Mouse (Mus musculus): ENCODE measurements around the gene Hist1h3e. TPM values are rescaled to one million over a fixed set of nuclear protein-coding genes. Genes with fewer than 3 reads are reported as not detected.
"Not testable (repeated sequence)": the region's sequence is repeated elsewhere in the genome, so short reads cannot be mapped to it uniquely, and the experiment has no call there.

Hist1h3e gene
- polyA plus RNA-seq, 1 experiment: 1.7 TPM

- no peaks in the 10 kb centered on the region for H3K36me3 ChIP-seq (ENCODE audit: control insufficient read depth, insufficient read depth)
- no peak overlapping the region for H3ac ChIP-seq (ENCODE audit: control insufficient read depth, insufficient read length)
- H3K27me3 ChIP-seq (ENCODE audit: control insufficient read depth, insufficient read depth, insufficient read length): no peaks in the 10 kb centered on the region
- H3K4me2 ChIP-seq (ENCODE audit: low read depth): peak overlapping the region; percentile 81
- peak overlapping the region; percentile 27 for H3K4me3 ChIP-seq
- TF ChIP-seq POLR2AphosphoS2 (IDR thresholded peaks at IDR 0.05; ENCODE audit: insufficient read length, low read depth): no peak
- no peak for TF ChIP-seq REST (IDR thresholded peaks at IDR 0.05; ENCODE audit: insufficient read depth, insufficient read length)
- no peak for TF ChIP-seq USF1 (IDR thresholded peaks at IDR 0.05; ENCODE audit: low read depth)
- no peak for TF ChIP-seq E2F4 (IDR thresholded peaks at IDR 0.05; ENCODE audit: insufficient read depth)
- no peak for TF ChIP-seq TCF12 (IDR thresholded peaks at IDR 0.05; ENCODE audit: insufficient read depth, poor library complexity, severe bottlenecking)
- TF ChIP-seq SRF (IDR thresholded peaks at IDR 0.05; ENCODE audit: control insufficient read depth, insufficient read length, low read depth): no peak
- TF ChIP-seq MYOD1 (IDR thresholded peaks at IDR 0.05; ENCODE audit: control insufficient read depth in 1 of 3, insufficient read length in 2 of 3, low read depth in 2 of 3): no peak
- no peak for TF ChIP-seq MYOG (IDR thresholded peaks at IDR 0.05; ENCODE audit: control insufficient read depth in 1 of 3, insufficient read depth in 1 of 3, insufficient read length in 2 of 3, low read depth in 2 of 3)
- TF ChIP-seq POLR2A (IDR thresholded peaks at IDR 0.05; ENCODE audit: insufficient read length, low read depth): no peak
- TF ChIP-seq TCF3 (IDR thresholded peaks at IDR 0.05; ENCODE audit: insufficient read length, low read depth): no peak
- TF ChIP-seq MAX (IDR thresholded peaks at IDR 0.05; ENCODE audit: low read depth): no peak
- TF ChIP-seq CEBPB (IDR thresholded peaks at IDR 0.05; ENCODE audit: insufficient read depth, poor library complexity, severe bottlenecking): no peak
- no peaks in the 10 kb centered on the region for H3K79me2 ChIP-seq (ENCODE audit: control insufficient read depth, insufficient read depth)
Observed at GRCm38 (mm10) chr13:23576906-23577639, 14.9 kb upstream of the Hist1h3e start.

DNA sequence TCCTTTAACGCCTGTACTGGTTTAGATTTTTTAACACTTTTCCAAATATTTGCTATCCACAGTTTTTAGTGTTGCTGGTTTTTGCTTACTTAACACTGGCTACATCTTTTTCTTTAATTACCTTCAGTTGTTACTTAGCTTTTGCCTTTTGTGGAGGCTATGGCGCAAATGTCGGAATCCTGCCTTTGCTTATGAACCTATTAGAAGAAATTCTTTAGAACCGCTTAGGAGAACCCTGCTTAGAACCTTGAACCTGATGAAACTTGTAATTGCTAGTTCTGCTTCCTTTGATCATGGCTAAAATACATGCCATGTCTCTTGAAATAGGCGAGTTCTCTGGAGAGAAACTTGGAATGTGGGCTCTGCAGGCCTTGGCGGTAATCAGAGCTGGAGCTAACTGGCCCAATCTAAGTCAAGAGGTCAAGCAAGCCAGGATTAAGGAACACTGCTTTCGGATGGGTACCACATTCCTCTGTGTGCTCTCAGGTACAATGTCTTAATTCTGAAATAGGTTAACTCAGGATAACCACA, 14.2 kb upstream of the Hist1h3e start:
- Histone ChIP-seq H3K36me3 (ENCODE audit: control insufficient read depth, insufficient read depth) (no peaks in the 10 kb centered on the region), H3K4me2 (ENCODE audit: low read depth) (peak overlapping the region; percentile 81), H3K79me2 (ENCODE audit: control insufficient read depth, insufficient read depth) (no peaks in the 10 kb centered on the region), H3ac (ENCODE audit: control insufficient read depth, insufficient read length) (no peak overlapping the region), H3K27me3 (ENCODE audit: control insufficient read depth, insufficient read depth, insufficient read length) (no peaks in the 10 kb centered on the region), H3K4me3 (peak overlapping the region; percentile 27)
- TF ChIP-seq MYOG (IDR thresholded peaks at IDR 0.05; ENCODE audit: control insufficient read depth in 1 of 3, insufficient read depth in 1 of 3, insufficient read length in 2 of 3, low read depth in 2 of 3) (no peak), POLR2AphosphoS2 (IDR thresholded peaks at IDR 0.05; ENCODE audit: insufficient read length, low read depth) (peak; percentile 55), TCF3 (IDR thresholded peaks at IDR 0.05; ENCODE audit: insufficient read length, low read depth) (no peak), POLR2A (IDR thresholded peaks at IDR 0.05; ENCODE audit: insufficient read length, low read depth) (peak; percentile 33), REST (IDR thresholded peaks at IDR 0.05; ENCODE audit: insufficient read depth, insufficient read length) (no peak), E2F4 (IDR thresholded peaks at IDR 0.05; ENCODE audit: insufficient read depth) (no peak), MAX (IDR thresholded peaks at IDR 0.05; ENCODE audit: low read depth) (no peak), MYOD1 (IDR thresholded peaks at IDR 0.05; ENCODE audit: control insufficient read depth in 1 of 3, insufficient read length in 2 of 3, low read depth in 2 of 3) (no peak)

DNA sequence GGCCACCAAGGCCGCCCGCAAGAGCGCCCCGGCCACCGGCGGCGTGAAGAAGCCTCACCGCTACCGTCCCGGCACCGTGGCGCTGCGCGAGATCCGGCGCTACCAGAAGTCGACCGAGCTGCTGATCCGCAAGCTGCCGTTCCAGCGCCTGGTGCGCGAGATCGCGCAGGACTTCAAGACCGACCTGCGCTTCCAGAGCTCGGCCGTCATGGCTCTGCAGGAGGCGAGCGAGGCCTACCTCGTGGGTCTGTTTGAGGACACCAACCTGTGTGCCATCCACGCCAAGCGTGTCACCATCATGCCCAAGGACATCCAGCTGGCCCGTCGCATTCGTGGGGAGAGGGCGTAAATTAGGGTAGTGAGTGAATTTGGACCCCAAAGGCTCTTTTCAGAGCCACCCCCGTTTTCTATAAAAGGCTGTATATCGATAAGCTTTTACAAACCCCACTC, 13.7 kb upstream of the Hist1h3e start:
- TF ChIP-seq POLR2AphosphoS2 (IDR thresholded peaks at IDR 0.05; ENCODE audit: insufficient read length, low read depth): peak; percentile 82
- TF ChIP-seq POLR2A (IDR thresholded peaks at IDR 0.05; ENCODE audit: insufficient read length, low read depth): peak; percentile 71
- Histone ChIP-seq H3K4me3 (peak overlapping the region; percentile 27), H3K4me2 (ENCODE audit: low read depth) (peak overlapping the region; percentile 81)
- H3K79me2 ChIP-seq (ENCODE audit: control insufficient read depth, insufficient read depth); H3K27me3 ChIP-seq (ENCODE audit: control insufficient read depth, insufficient read depth, insufficient read length); H3ac ChIP-seq (ENCODE audit: control insufficient read depth, insufficient read length); H3K36me3 ChIP-seq (ENCODE audit: control insufficient read depth, insufficient read depth): not testable (repeated sequence)

- Histone ChIP-seq H3K36me3 (ENCODE audit: control insufficient read depth, insufficient read depth) (no peaks in the 10 kb centered on the region), H3K4me3 (peak within 1 kb of the TSS; percentile 27), H3K27me3 (ENCODE audit: control insufficient read depth, insufficient read depth, insufficient read length) (no peaks in the 10 kb centered on the region), H3K79me2 (ENCODE audit: control insufficient read depth, insufficient read depth) (no peaks in the 10 kb centered on the region), H3ac (ENCODE audit: control insufficient read depth, insufficient read length) (no peak within 1 kb of the TSS), H3K4me2 (ENCODE audit: low read depth) (peak within 1 kb of the TSS; percentile 81)
- TF ChIP-seq POLR2A (IDR thresholded peaks at IDR 0.05; ENCODE audit: insufficient read length, low read depth) (no peak), TCF12 (IDR thresholded peaks at IDR 0.05; ENCODE audit: insufficient read depth, poor library complexity, severe bottlenecking) (no peak), MYOG (IDR thresholded peaks at IDR 0.05; ENCODE audit: control insufficient read depth in 1 of 3, insufficient read depth in 1 of 3, insufficient read length in 2 of 3, low read depth in 2 of 3) (no peak), CEBPB (IDR thresholded peaks at IDR 0.05; ENCODE audit: insufficient read depth, poor library complexity, severe bottlenecking) (no peak), USF1 (IDR thresholded peaks at IDR 0.05; ENCODE audit: low read depth) (no peak), E2F4 (IDR thresholded peaks at IDR 0.05; ENCODE audit: insufficient read depth) (no peak), SRF (IDR thresholded peaks at IDR 0.05; ENCODE audit: control insufficient read depth, insufficient read length, low read depth) (no peak), MYOD1 (IDR thresholded peaks at IDR 0.05; ENCODE audit: control insufficient read depth in 1 of 3, insufficient read length in 2 of 3, low read depth in 2 of 3) (no peak), TCF3 (IDR thresholded peaks at IDR 0.05; ENCODE audit: insufficient read length, low read depth) (no peak), REST (IDR thresholded peaks at IDR 0.05; ENCODE audit: insufficient read depth, insufficient read length) (no peak), MAX (IDR thresholded peaks at IDR 0.05; ENCODE audit: low read depth) (no peak), POLR2AphosphoS2 (IDR thresholded peaks at IDR 0.05; ENCODE audit: insufficient read length, low read depth) (no peak)
Observed at GRCm38 (mm10) chr13:23575271-23575851, 13.2 kb upstream of the Hist1h3e start, which contains the start of gene Hist1h3d. TSS of gene Hist1h3d (plus strand) at chr13:23575763.
